Mouse (Mus musculus) lung, postnatal 0 days (tissue): Measurements from ENCODE around the gene Ppp2r5e.

Experiments
- CTCF ChIP-seq: IDR thresholded peaks from 2 replicates; pipeline ENCODE4 v1.5.1; 2016; ENCODE audit warnings: antibody characterized with exemption, mild to moderate bottlenecking
- EP300 ChIP-seq: IDR thresholded peaks from 2 replicates; pipeline ENCODE4 v1.6.1; 2016; ENCODE audit warnings: antibody characterized with exemption, mild to moderate bottlenecking, control low read depth

DNA sequence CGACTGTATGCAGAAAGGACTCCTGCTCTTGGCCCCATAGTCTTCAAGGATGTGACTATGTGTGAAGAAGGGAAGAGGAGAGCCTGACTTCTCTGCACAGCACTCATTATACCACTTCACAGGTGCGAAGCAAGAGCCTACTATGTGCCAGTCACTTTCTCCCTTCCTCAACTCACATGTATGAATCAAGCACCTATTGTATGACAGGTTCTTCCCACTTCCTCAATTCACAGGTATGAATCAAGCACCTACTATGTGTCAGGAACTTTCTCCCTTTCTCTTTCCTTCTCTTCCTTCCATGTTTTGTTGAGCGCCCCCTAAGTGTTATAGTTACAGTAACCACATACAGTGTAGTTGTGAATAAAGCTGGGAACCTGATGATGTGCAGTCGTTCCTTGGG, 171.2 kb downstream of the Ppp2r5e start:
- TF ChIP-seq CTCF: no peak
- no peak for TF ChIP-seq EP300
